Mouse (Mus musculus) ES-Bruce4 (cell line): ENCODE data around the gene Tomm40. TPM values are rescaled to one million over a fixed set of nuclear protein-coding genes. Genes with fewer than 3 reads are reported as not detected.

ENCODE experiments used
- H3K27ac ChIP-seq: 2 replicates; pipeline ENCODE4 v1.5.1; 2012; ENCODE audit warnings: low read length, inconsistent platforms; ENCODE audit not compliant: insufficient read depth
- H3K27me3 ChIP-seq: 2 replicates; pipeline ENCODE4 v1.6.1; 2012; ENCODE audit warnings: mild to moderate bottlenecking, low read length, inconsistent platforms; ENCODE audit not compliant: control insufficient read depth, poor library complexity, insufficient read depth, severe bottlenecking
- H3K36me3 ChIP-seq: 2 replicates; pipeline ENCODE4 v1.6.1; 2012; ENCODE audit warnings: inconsistent platforms, mild to moderate bottlenecking, low read length, moderate library complexity; ENCODE audit not compliant: control insufficient read depth, poor library complexity, insufficient read depth, severe bottlenecking
- H3K4me1 ChIP-seq: one replicate; pipeline ENCODE4 v1.8.1; 2011; ENCODE audit warnings: low read length; ENCODE audit not compliant: control insufficient read depth, insufficient read depth
- H3K4me3 ChIP-seq: 2 replicates; pipeline ENCODE4 v1.5.1; 2011; ENCODE audit warnings: low read depth, mild to moderate bottlenecking, low read length
- H3K9ac ChIP-seq: 2 replicates; pipeline ENCODE4 v1.6.1; 2012; ENCODE audit warnings: low read depth, mild to moderate bottlenecking, inconsistent platforms; ENCODE audit not compliant: poor library complexity, severe bottlenecking
- H3K9me3 ChIP-seq: replicated peaks from 2 replicates; pipeline ENCODE4 v1.6.1; 2012; ENCODE audit warnings: mild to moderate bottlenecking, low read length, inconsistent platforms; ENCODE audit not compliant: control insufficient read depth, poor library complexity, insufficient read depth, severe bottlenecking
- CTCF ChIP-seq: IDR thresholded peaks from one replicate; pipeline ENCODE4 v1.8.1; 2011; ENCODE audit warnings: low read depth, low read length
- EP300 ChIP-seq: IDR thresholded peaks from 2 replicates; pipeline ENCODE4 v1.6.1; 2011; ENCODE audit warnings: low read depth, low read length; ENCODE audit not compliant: insufficient read depth
- POLR2A ChIP-seq: IDR thresholded peaks from one replicate; pipeline ENCODE4 v1.8.1; 2011; ENCODE audit warnings: low read length; ENCODE audit not compliant: insufficient read depth
- polyA plus RNA-seq: library from polyadenylated mRNA; stranded (reverse); fragments of >200 nt; gene quantifications from 2 replicates; pipeline ENCODE4 v1.2.4, GENCODE M21; 2011; ENCODE audit warnings: low read depth; ENCODE audit not compliant: missing spikeins, insufficient read depth, insufficient read length

The Tomm40 gene
- polyA plus RNA-seq, 1 experiment, result 68.2 TPM

DNA sequence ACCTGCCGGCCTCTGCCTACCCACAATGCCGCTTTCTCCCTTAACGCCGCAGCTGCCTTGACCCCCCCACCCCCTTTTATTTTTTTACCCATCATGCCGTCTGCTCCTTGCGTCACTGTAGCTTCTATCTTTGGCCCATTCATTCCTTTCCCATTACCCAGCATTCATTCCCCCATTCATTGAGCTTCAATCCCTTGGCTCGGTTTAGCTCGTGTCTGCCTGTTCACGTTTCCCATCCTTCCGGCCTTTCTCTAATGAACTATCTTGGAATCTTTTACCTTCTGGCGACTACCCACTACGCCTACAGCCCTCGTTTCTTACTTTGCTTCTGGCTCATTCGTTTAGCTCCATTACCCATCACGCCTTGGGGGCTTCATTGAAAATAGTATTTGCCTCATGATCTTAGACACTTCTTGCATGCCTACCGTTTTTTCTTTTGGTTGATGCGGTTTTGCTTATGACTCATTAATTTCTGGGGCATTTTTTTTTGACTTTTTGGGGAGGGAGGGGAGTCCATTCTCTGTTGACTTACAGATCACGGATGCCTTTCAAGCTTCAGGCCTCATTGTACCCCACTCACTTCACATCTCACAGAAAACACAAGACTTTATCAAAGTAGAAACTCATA, 931 bp upstream of the Tomm40 start:
- H3K4me3 ChIP-seq, result peak overlapping the region; percentile 86
- peak overlapping the region; percentile 80 for H3K9ac ChIP-seq
- TF ChIP-seq POLR2A (no peak), EP300 (no peak), CTCF (no peak)
- H3K9me3 ChIP-seq, result no peaks in the 10 kb centered on the region; the same call in 1 of the 2 replicates
- no peaks in the 10 kb centered on the region for H3K4me1 ChIP-seq
- peaks cover 23% of the 10 kb centered on the region for H3K36me3 ChIP-seq
- H3K27ac ChIP-seq, result peak overlapping the region; percentile 98
- H3K27me3 ChIP-seq, result no peaks in the 10 kb centered on the region

DNA sequence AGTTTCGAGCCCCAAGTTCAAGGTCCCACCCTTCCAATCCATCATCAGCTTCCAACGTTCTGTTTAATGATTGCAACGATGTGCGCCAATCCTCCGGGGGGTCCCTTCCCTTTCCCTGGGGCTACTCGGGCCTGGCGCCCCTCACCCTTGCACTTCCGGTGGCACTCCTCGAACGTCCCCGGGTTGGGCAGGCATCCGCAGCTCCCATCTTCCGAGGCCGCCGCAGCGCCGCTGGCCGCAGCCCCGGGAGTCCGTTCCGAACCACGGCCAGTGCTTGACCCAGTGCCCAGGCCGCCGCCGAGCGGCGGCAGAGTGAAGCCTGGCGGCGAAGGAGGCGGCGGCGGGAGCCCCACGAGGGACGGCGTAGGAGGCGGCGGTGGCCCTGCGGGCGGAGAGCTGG, 402 bp downstream of the Tomm40 start:
- Histone ChIP-seq H3K9me3 (no peaks in the 10 kb centered on the region), H3K36me3 (peaks cover 32% of the 10 kb centered on the region), H3K4me3 (peak overlapping the region; percentile 97), H3K9ac (peak overlapping the region; percentile 96), H3K27me3 (no peaks in the 10 kb centered on the region), H3K27ac (peak overlapping the region; percentile 41), H3K4me1 (no peaks in the 10 kb centered on the region)
- TF ChIP-seq EP300 (no peak), CTCF (no peak), POLR2A (no peak)

DNA sequence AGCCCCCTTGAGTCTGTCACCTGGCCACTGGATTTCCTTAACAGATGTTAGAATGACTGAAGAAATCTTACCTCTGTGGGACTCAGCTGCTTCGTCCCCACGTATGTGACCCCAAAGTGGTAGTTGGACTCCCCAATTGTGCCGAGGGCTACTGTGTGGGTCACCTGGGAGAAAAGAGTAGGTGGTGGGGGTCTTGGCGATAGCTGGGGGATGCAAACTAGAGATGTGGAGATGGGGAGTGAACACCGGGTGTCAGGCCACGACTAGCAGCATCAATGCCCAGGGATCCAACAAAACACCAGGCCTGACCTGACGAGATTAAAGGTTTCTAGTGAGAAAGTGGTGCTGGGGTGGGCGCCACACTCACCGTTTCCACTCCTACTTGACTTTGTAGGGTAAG, 1.6 kb downstream of the Tomm40 start:
- Histone ChIP-seq H3K4me1 (no peaks in the 10 kb centered on the region), H3K9ac (peak overlapping the region; percentile 96; the same call in 1 of the 2 replicates), H3K27me3 (no peaks in the 10 kb centered on the region), H3K36me3 (peaks cover 44% of the 10 kb centered on the region), H3K9me3 (no peaks in the 10 kb centered on the region), H3K27ac (no peak overlapping the region), H3K4me3 (no peak overlapping the region)
- TF ChIP-seq CTCF, result no peak
- no peak for TF ChIP-seq EP300
- TF ChIP-seq POLR2A, result no peak

DNA sequence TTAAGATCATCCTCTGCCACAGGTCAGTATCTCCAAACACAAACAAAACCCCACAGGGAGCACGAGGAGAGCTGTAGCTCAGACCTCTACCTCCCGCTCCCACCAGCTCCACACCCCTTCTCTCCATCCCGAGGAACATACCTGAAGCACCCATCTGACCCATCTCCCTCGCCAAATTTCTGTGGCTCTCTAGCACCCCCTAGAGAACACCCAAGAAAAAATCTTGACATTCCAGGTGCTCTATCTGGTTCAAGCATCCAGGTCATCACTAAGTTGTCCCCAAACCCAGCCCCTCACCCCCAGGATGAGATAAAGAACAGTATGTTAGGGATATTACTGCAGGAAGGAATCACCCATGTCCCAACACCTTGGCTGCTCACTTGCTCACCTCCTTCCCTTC, 2.0 kb downstream of the Tomm40 start:
- peaks cover 47% of the 10 kb centered on the region for H3K36me3 ChIP-seq

DNA sequence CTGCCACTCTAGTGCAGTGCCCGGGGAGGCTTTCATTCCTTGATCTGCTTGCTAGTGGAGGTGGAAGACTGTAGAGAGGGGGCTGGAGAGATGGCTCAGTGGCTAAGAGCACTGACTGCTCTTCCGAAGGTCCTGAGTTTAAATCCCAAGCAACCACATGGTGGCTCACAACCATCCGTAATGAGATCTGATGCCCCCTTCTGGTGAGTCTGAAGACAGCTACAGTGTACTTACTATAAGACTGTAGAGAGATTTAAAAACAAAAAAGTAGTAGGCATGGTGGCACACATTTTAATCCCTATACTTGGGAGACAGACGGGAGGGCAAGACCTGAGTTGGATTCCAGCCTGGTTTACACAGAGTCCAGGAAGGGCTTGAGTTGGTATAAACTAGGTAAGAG, 2.8 kb downstream of the Tomm40 start:
- H3K27me3 ChIP-seq, result no peaks in the 10 kb centered on the region
- H3K27ac ChIP-seq, result no peak overlapping the region
- no peaks in the 10 kb centered on the region for H3K9me3 ChIP-seq
- no peak overlapping the region for H3K4me3 ChIP-seq
- H3K4me1 ChIP-seq, result no peaks in the 10 kb centered on the region
- peaks cover 52% of the 10 kb centered on the region for H3K36me3 ChIP-seq
- no peak overlapping the region for H3K9ac ChIP-seq
- TF ChIP-seq CTCF, result peak; percentile 19
- no peak for TF ChIP-seq POLR2A

More for the DNA sequence above, 2.0 kb downstream of the Tomm40 start:
- no peaks in the 10 kb centered on the region for H3K27me3 ChIP-seq
- no peak overlapping the region for H3K27ac ChIP-seq
- H3K9ac ChIP-seq, result no peak overlapping the region
- H3K9me3 ChIP-seq, result no peaks in the 10 kb centered on the region
- TF ChIP-seq CTCF (peak; percentile 37), POLR2A (no peak)
- no peak overlapping the region for H3K4me3 ChIP-seq
- H3K4me1 ChIP-seq, result no peaks in the 10 kb centered on the region

DNA sequence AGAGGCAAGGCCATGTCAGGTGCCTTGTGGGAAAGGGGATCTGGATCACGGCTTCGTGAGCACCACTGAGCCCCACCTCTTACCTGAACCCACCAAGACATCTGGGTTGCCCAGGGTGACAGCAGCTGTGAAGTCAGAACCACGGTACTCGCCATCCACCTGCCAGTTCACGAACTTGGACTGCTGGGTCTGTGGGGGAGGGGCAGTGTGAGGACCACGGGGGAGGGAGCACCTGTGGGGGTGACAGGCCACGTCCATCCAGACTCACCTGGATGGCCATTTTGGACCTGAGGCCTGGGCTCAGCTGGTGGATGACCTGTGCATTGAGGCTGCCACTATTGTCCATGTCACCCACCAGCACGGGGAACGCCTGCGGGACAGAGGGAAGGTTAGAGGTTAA, 4.6 kb downstream of the Tomm40 start:
- H3K27me3 ChIP-seq, result no peaks in the 10 kb centered on the region
- no peak overlapping the region for H3K9ac ChIP-seq
- H3K4me3 ChIP-seq, result no peak overlapping the region
- H3K4me1 ChIP-seq, result no peaks in the 10 kb centered on the region
- no peaks in the 10 kb centered on the region for H3K9me3 ChIP-seq
- no peak for TF ChIP-seq CTCF
- no peak for TF ChIP-seq EP300
- TF ChIP-seq POLR2A, result no peak
- peaks cover 61% of the 10 kb centered on the region for H3K36me3 ChIP-seq
- no peak overlapping the region for H3K27ac ChIP-seq

DNA sequence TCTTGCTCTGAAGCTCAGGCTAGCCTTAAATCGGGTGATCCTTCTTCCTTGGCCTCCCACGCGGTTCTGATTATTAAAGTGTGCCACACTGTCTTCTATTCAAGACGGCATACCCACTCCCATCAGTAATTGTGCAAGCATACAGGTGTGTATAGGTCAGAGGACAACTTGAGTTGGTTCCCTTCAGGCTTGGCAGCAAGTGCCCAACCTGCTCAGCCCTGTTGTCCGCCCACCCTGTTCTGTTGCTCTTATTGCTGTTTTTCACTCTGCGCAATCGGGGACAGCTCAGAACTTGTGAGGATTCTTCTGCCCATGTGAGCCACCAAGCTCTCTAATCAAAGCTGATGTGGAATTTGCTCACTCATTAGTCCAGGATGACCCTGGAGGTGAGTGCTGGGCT, 10.0 kb downstream of the Tomm40 start:
- Histone ChIP-seq H3K4me3 (no peak overlapping the region), H3K36me3 (peaks cover 45% of the 10 kb centered on the region), H3K9me3 (no peaks in the 10 kb centered on the region), H3K4me1 (peaks cover 3% of the 10 kb centered on the region), H3K9ac (no peak overlapping the region), H3K27ac (no peak overlapping the region), H3K27me3 (no peaks in the 10 kb centered on the region)
- TF ChIP-seq EP300, result no peak
- no peak for TF ChIP-seq POLR2A
- no peak for TF ChIP-seq CTCF
